Mouse (Mus musculus): ENCODE results near the gene Anln.
"Not testable (repeated sequence)": the region's sequence is repeated elsewhere in the genome, so short reads cannot be mapped to it uniquely, and the experiment has no call there.

Gene Anln

GRCm38 (mm10) chr9:22316047-22316446 is 72.9 kb downstream of the Anln start:
- DNase-seq: not testable (repeated sequence)

- DNase-seq: no peak
Observed at GRCm38 (mm10) chr9:22314066-22314465, 74.9 kb downstream of the Anln start.

- DNase-seq: no peak
Observed at GRCm38 (mm10) chr9:22313218-22313617, 75.8 kb downstream of the Anln start.

- DNase-seq: no peak
Observed at GRCm38 (mm10) chr9:22309651-22310050, 79.3 kb downstream of the Anln start.

- DNase-seq: not testable (repeated sequence)
Observed at GRCm38 (mm10) chr9:22307920-22308262, 81.1 kb downstream of the Anln start.

GRCm38 (mm10) chr9:22307156-22307919 is 81.7 kb downstream of the Anln start, which contains the start of gene Zfp810:
Gene Zfp810 (minus strand): TSS chr9:22307648.
- DNase-seq: peak; percentile 98

- DNase-seq: peak; percentile 45
Observed at GRCm38 (mm10) chr9:22306726-22307125, 82.3 kb downstream of the Anln start.

- no peak for DNase-seq
Observed at GRCm38 (mm10) chr9:22302199-22302598, 86.8 kb downstream of the Anln start.
